Mouse (Mus musculus) neural tube, embryonic 11.5 days (tissue): ENCODE data around the gene F3. TPM values are rescaled to one million over a fixed set of nuclear protein-coding genes. Genes with fewer than 3 reads are reported as not detected.
"Not testable (repeated sequence)": the region's sequence is repeated elsewhere in the genome, so short reads cannot be mapped to it uniquely, and the experiment has no call there.

Experiments used
- ATAC-seq: fragments of 200-750 bp; cut with Nextera tagmentation; 2 replicates; pipeline ENCODE4 v1.8.0; 2017; ENCODE audit warnings: moderate number of reproducible peaks, mild to moderate bottlenecking, moderate TSS enrichment, moderate library complexity; ENCODE audit not compliant: insufficient read depth, low FRiP score, low TSS enrichment
- DNase-seq: peaks from one replicate; pipeline ENCODE4 v3.0.0-alpha.2; 2015; ENCODE audit warnings: low spot score
- H3K27ac ChIP-seq: fragments of 300-500 bp; sonication (generic); 2 replicates; pipeline ENCODE4 v1.5.1; 2014; ENCODE audit warnings: low read depth, mild to moderate bottlenecking, low read length
- H3K27me3 ChIP-seq: fragments of 300-500 bp; sonication (generic); 2 replicates; pipeline ENCODE4 v1.6.1; 2014; ENCODE audit warnings: mild to moderate bottlenecking, low read length, mixed read lengths; ENCODE audit not compliant: control insufficient read depth, insufficient read depth
- H3K36me3 ChIP-seq: fragments of 300-500 bp; sonication (generic); 2 replicates; pipeline ENCODE4 v1.6.1; 2014; ENCODE audit warnings: mild to moderate bottlenecking, low read length, moderate library complexity, mixed read lengths; ENCODE audit not compliant: control insufficient read depth, insufficient read depth
- H3K4me1 ChIP-seq: fragments of 300-500 bp; sonication (generic); 2 replicates; pipeline ENCODE4 v1.6.1; 2014; ENCODE audit warnings: low read length, mixed read lengths; ENCODE audit not compliant: control insufficient read depth, insufficient read depth
- H3K4me2 ChIP-seq: fragments of 300-500 bp; sonication (generic); 2 replicates; pipeline ENCODE4 v1.6.1; 2014; ENCODE audit warnings: low read depth, mild to moderate bottlenecking, moderate library complexity
- H3K4me3 ChIP-seq: fragments of 300-500 bp; sonication (generic); 2 replicates; pipeline ENCODE4 v1.5.1; 2014; ENCODE audit warnings: low read depth, low read length
- H3K9ac ChIP-seq: fragments of 300-500 bp; sonication (generic); 2 replicates; pipeline ENCODE4 v1.6.1; 2014; ENCODE audit warnings: mild to moderate bottlenecking, low read length
- H3K9me3 ChIP-seq: fragments of 300-500 bp; sonication (generic); 2 replicates; pipeline ENCODE4 v1.6.1; 2016; ENCODE audit warnings: low read length; ENCODE audit not compliant: control insufficient read depth
- WGBS: fragments of 180-500 bp; shearing (Covaris S2); extraction: QIAGEN DNeasy Blood & Tissue Kit; methylation state at CpG from one replicate; pipeline ENCODE4 v1.1.7; 2014; 5-methylcytosine and 5-hydroxymethylcytosine counted together
- polyA plus RNA-seq: library from polyadenylated mRNA; unstranded; fragments of >200 nt; fragmentation: Nextera tagmentation; extraction: Ambion mirVana; gene quantifications from 2 replicates; pipeline ENCODE4 v1.2.1, GENCODE M21; 2014

The F3 gene
- polyA plus RNA-seq, 1 experiment from 2014 or later, result 8.2 TPM

- H3K4me1 ChIP-seq, result no peaks in the 10 kb centered on the region
- DNase-seq (no peak), ATAC-seq (no peak)
- H3K9ac ChIP-seq, result no peak overlapping the region
- H3K27me3 ChIP-seq, result no peaks in the 10 kb centered on the region
- 0 out of 2 replicates have a peak, but pooled peaks cover 6% of the 10 kb centered on the region for H3K36me3 ChIP-seq
- no peaks in the 10 kb centered on the region for H3K9me3 ChIP-seq
- no peak overlapping the region for H3K27ac ChIP-seq
- H3K4me3 ChIP-seq, result no peak overlapping the region
- no peak overlapping the region for H3K4me2 ChIP-seq
Observed at GRCm38 (mm10) chr3:121766048-121766447, 42.7 kb downstream of the F3 start.

GRCm38 (mm10) chr3:121766818-121767217, 43.5 kb downstream of the F3 start:
- no peak overlapping the region for H3K4me2 ChIP-seq
- DNase-seq (no peak), ATAC-seq (no peak)
- peaks cover 8% of the 10 kb centered on the region; the same call in 1 of the 2 replicates for H3K36me3 ChIP-seq
- no peaks in the 10 kb centered on the region for H3K27me3 ChIP-seq
- H3K9me3 ChIP-seq, result no peaks in the 10 kb centered on the region
- 90% methylated on average over 5 of the region's 5 CpGs for WGBS
- H3K27ac ChIP-seq, result no peak overlapping the region
- no peaks in the 10 kb centered on the region for H3K4me1 ChIP-seq
- no peak overlapping the region for H3K9ac ChIP-seq
- H3K4me3 ChIP-seq, result no peak overlapping the region

DNA sequence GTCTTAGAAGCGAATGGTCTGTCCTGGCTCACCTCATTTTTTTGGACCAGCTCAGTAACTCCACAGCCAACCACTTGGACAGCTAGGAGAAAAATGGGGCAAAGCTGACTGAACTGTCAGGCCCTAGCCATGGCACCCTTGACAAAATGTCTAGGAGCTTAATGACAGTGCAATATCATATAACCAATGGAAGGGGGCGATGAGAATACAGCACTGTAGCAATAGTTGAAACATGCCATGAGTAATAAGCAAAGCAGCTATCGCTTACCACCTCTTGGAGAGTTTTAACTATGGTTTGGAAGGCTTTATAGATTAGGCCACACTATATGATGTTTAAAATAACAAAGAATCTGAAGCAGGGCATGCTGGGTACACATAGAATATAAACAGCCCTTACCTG, 45.4 kb downstream of the F3 start:
- Histone ChIP-seq H3K4me3 (no peak overlapping the region), H3K9me3 (no peaks in the 10 kb centered on the region), H3K36me3 (peaks cover 8% of the 10 kb centered on the region; the same call in 1 of the 2 replicates), H3K4me1 (no peaks in the 10 kb centered on the region), H3K27ac (no peak overlapping the region), H3K9ac (no peak overlapping the region), H3K4me2 (no peak overlapping the region), H3K27me3 (no peaks in the 10 kb centered on the region)
- no peak for DNase-seq
- WGBS, result 93% methylated on average over 3 of the region's 3 CpGs
- no peak for ATAC-seq

DNA sequence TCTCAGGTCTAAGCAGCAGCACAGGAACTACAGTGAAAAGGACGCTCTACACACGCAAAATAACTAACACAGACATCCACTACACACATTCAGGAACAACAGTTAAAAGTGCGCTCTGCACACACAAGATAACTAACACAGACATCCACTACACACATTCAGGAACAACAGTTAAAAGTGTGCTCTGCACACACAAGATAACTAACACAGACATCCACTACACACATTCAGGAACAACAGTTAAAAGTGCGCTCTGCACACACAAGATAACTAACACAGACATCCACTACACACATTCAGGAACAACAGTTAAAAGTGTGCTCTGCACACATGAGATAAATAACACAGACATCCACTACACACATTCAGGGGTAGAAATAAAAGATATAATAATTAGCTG, 50.0 kb downstream of the F3 start:
- WGBS, result 95% methylated on average over 4 of the region's 4 CpGs
- DNase-seq, H3K27ac ChIP-seq, H3K4me3 ChIP-seq, H3K4me1 ChIP-seq, H3K36me3 ChIP-seq, H3K4me2 ChIP-seq, H3K27me3 ChIP-seq, H3K9ac ChIP-seq, ATAC-seq, H3K9me3 ChIP-seq: not testable (repeated sequence)

DNA sequence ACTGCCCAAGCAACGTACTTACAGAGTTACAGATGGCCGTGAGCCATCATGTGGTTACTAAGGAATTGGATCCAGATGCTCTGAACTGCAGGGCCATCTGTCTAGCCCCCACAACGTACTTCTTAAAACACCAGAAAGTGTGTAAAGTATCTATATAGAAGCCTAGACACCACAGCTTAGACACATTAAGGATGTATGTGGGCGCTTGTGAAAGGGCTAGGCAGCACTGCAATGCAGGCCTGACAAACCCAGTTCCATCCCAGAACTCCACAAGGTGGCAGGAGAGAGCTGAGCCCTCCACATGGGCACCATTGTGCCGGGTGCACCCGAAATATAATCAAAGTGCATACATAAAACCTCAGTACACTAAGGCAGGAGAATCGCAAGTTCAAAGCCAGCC, 54.6 kb downstream of the F3 start:
- no peak overlapping the region for H3K4me3 ChIP-seq
- H3K9me3 ChIP-seq, result no peaks in the 10 kb centered on the region
- no peaks in the 10 kb centered on the region for H3K4me1 ChIP-seq
- ATAC-seq (no peak), DNase-seq (peak; percentile 61)
- no peaks in the 10 kb centered on the region for H3K27me3 ChIP-seq
- 49% methylated on average over 7 of the region's 7 CpGs for WGBS
- no peak overlapping the region for H3K4me2 ChIP-seq
- H3K27ac ChIP-seq, result no peak overlapping the region
- H3K9ac ChIP-seq, result no peak overlapping the region
- H3K36me3 ChIP-seq, result no peaks in the 10 kb centered on the region

DNA sequence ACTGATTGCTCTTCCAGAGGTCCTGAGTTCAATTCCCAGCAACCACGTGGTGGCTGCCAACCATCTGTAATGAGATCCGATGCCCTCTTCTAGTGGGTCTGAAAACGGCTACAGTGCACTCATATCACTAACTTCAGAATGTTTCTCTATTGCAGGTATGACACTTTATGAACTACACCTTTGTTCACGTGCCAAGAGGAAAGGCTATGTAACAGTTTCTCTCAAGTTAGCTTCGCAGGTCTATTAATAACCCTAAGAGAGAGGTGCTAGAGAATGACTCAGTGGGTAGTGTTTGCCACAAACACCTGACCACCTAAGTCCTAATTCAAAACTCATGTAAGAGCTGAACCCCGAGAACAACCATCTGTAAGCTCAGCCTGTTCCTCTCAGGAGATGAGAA, 59.7 kb downstream of the F3 start:
- Histone ChIP-seq H3K27ac (no peak overlapping the region), H3K9me3 (no peaks in the 10 kb centered on the region), H3K36me3 (no peaks in the 10 kb centered on the region), H3K4me3 (no peak overlapping the region), H3K4me2 (no peak overlapping the region), H3K27me3 (no peaks in the 10 kb centered on the region), H3K4me1 (no peaks in the 10 kb centered on the region), H3K9ac (no peak overlapping the region)
- DNase-seq, result no peak
- 94% methylated on average over 6 of the region's 6 CpGs for WGBS
- no peak for ATAC-seq

Other genes with a start within 250 kb of the F3 start
- gene Slc44a3, start 191.1 kb upstream of the F3 start, polyA plus RNA-seq, result 0.31 and 0.41 TPM in 2 replicates
- not detected in 2 replicates for gene 4930432M17Rik, start 52.8 kb upstream of the F3 start, polyA plus RNA-seq
- gene Abcd3, start 91.8 kb downstream of the F3 start, polyA plus RNA-seq, result 59.4 and 61.7 TPM in 2 replicates
- 34.7 and 35.5 TPM in 2 replicates for gene Arhgap29, start 229.0 kb downstream of the F3 start, polyA plus RNA-seq